Mouse (Mus musculus): ENCODE data around the gene Stra8. TPM values are rescaled to one million over a fixed set of nuclear protein-coding genes. Genes with fewer than 3 reads are reported as not detected.

The Stra8 gene
- not detected in 2 replicates for polyA plus RNA-seq (2012)

DNA sequence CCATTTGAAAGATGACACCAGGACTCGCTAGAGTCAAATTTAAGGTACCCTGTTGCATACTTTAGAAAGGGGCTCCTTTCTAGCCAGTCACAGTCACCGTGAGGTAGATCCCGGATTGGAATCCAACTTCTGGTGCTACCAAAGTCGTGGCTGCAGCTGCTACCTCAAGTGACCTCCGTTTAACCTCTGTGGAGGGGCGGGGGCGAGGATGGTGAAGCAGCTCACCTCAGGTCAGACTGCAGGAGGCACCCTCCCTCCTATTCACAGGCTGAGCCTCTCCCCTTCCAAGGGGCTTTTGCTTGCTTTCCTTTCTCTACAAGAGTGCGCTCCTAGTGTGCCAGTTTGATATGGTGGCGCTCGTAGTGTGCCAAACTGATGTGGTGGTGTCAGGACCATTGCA lies at the start of gene Stra8:
Gene Stra8 (plus strand): TSS at position 208 of the 400 bp plus-strand sequence.

GRCm38 (mm10) chr6:34877509-34878321 lies 42.2 kb upstream of the Stra8 start, which contains the start of gene Cyren:
TSS of gene Cyren (minus strand) at chr6:34878060.

GRCm38 (mm10) chr6:34910371-34911219 lies 9.4 kb upstream of the Stra8 start, which contains the start of gene Wdr91:
TSS of gene Wdr91 (minus strand) at chr6:34910876.

GRCm38 (mm10) chr6:34988081-34988761 lies 68.3 kb downstream of the Stra8 start, which contains the start of gene Slc23a4:
TSS of gene Slc23a4 (minus strand) at chr6:34988404.

Other genes starting within 250 kb of the Stra8 start
- gene Agbl3, start 139.7 kb upstream of the Stra8 start, polyA plus RNA-seq (2012) = 1.2 and 1.5 TPM in 2 replicates
- gene Tmem140, start 57.0 kb upstream of the Stra8 start, polyA plus RNA-seq (2012) = 0.19 and 0.45 TPM in 2 replicates
- gene Cyren, start 42.1 kb upstream of the Stra8 start, polyA plus RNA-seq (2012) = 7.3 and 7.7 TPM in 2 replicates
- gene Wdr91, start 9.3 kb upstream of the Stra8 start, polyA plus RNA-seq (2012) = 30.8 and 35.7 TPM in 2 replicates
- 0.19 and 0.39 TPM in 2 replicates for gene Slc23a4, start 68.2 kb downstream of the Stra8 start, polyA plus RNA-seq (2012)
- 4.2 and 5.4 TPM in 2 replicates for gene Cnot4, start 213.6 kb downstream of the Stra8 start, polyA plus RNA-seq (2012)

Data from megakaryocyte-erythroid progenitor cell, adult 5 weeks (primary cell).